22 mouse cellular contexts compared by ENCODE assay signal in genomic region chr4:155470263-155470953, GRCm38 (mm10). TPM values are rescaled to one million over a fixed set of nuclear protein-coding genes. Genes with fewer than 3 reads are reported as not detected.
A peak's percentile ranks its signal among the peaks of the same experiment; 100 is the strongest.
DNase-seq lines count a peak whose midpoint lies in the region; ATAC-seq and TF ChIP-seq lines count a peak whose summit lies in the region.
"Had no signal": no experiment of that assay in that cellular context is flagged by ENCODE, and none has a peak within 500 bp of the region (broad histone marks: within the 10 kb centered on the region; RNA-seq: fewer than 3 reads in every experiment).

No protein-coding gene starts in this region.

- no peaks in the 10 kb centered on the region for H3K36me3 ChIP-seq in midbrain, embryonic 11.5 days (ENCODE audit: control insufficient read depth, insufficient read depth, low read length)
- no peaks in the 10 kb centered on the region for H3K36me3 ChIP-seq in midbrain, postnatal 0 days (ENCODE audit: insufficient read depth, low read length)
- H3K36me3 ChIP-seq: forebrain, embryonic 10.5 days; heart, embryonic 10.5 days; heart, embryonic 13.5 days; hindbrain, embryonic 12.5 days; hindbrain, embryonic 15.5 days had no signal

- peak overlapping the region; percentile 98 for H3K27ac ChIP-seq in gastrocnemius, adult 2 months
- no peak overlapping the region for H3K27ac ChIP-seq in midbrain, embryonic 11.5 days (ENCODE audit: low read depth, low read length)
- H3K27ac ChIP-seq in midbrain, postnatal 0 days (ENCODE audit: low read depth, low read length), result no peak overlapping the region
- H3K27ac ChIP-seq: forebrain, embryonic 10.5 days; forebrain, embryonic 13.5 days; heart, adult 2 months; heart, embryonic 10.5 days; heart, embryonic 13.5 days; hindbrain, embryonic 12.5 days; hindbrain, embryonic 15.5 days had no signal

- H3K4me3 ChIP-seq in gastrocnemius, adult 2 months, result peak overlapping the region; percentile 83
- H3K4me3 ChIP-seq in midbrain, embryonic 11.5 days (ENCODE audit: low read depth, low read length), result no peak overlapping the region
- H3K4me3 ChIP-seq in midbrain, postnatal 0 days (ENCODE audit: low read depth, low read length), result no peak overlapping the region
- H3K4me3 ChIP-seq: forebrain, embryonic 10.5 days; forebrain, embryonic 13.5 days; heart, adult 2 months; heart, embryonic 10.5 days; hindbrain, embryonic 12.5 days; hindbrain, embryonic 15.5 days had no signal

- H3K27me3 ChIP-seq in midbrain, embryonic 11.5 days (ENCODE audit: control insufficient read depth, insufficient read depth, low read length), result no peaks in the 10 kb centered on the region
- peaks cover 4% of the 10 kb centered on the region; the same call in 1 of the 2 replicates for H3K27me3 ChIP-seq in midbrain, postnatal 0 days (ENCODE audit: insufficient read depth, low read length)

- H3K4me2 ChIP-seq in midbrain, embryonic 11.5 days, result no peak overlapping the region
- no peak overlapping the region for H3K4me2 ChIP-seq in midbrain, postnatal 0 days (ENCODE audit: low read depth, low read length, poor library complexity, severe bottlenecking)
- H3K4me2 ChIP-seq: forebrain, embryonic 13.5 days; heart, embryonic 13.5 days; hindbrain, embryonic 12.5 days; hindbrain, embryonic 15.5 days had no signal

- no peak for ATAC-seq in midbrain, embryonic 11.5 days (ENCODE audit: low FRiP score)
- ATAC-seq in midbrain, postnatal 0 days (ENCODE audit: low FRiP score), result no peak
- ATAC-seq in common myeloid progenitor, adult 5-6 weeks (replicated peaks; ENCODE audit: low read depth, poor library complexity, severe bottlenecking), result 0 out of 2 replicates have a peak, but pooled peaks have one; percentile 9
- ATAC-seq: activated CD4-positive, CD25-positive, alpha-beta regulatory T cell, adult 4 months; forebrain, embryonic 13.5 days; forebrain, embryonic 16.5 days; intestine, postnatal 0 days had no signal

- H3K9me3 ChIP-seq in midbrain, embryonic 11.5 days (ENCODE audit: control insufficient read depth, low read length), result no peaks in the 10 kb centered on the region
- H3K9me3 ChIP-seq in midbrain, postnatal 0 days (ENCODE audit: low read length), result no peaks in the 10 kb centered on the region
- H3K9me3 ChIP-seq: forebrain, embryonic 10.5 days; forebrain, embryonic 13.5 days; heart, embryonic 10.5 days; heart, embryonic 13.5 days; hindbrain, embryonic 12.5 days; hindbrain, embryonic 15.5 days had no signal

- no peak overlapping the region for H3K9ac ChIP-seq in midbrain, embryonic 11.5 days (ENCODE audit: low read length)
- no peak overlapping the region for H3K9ac ChIP-seq in midbrain, postnatal 0 days (replicated peaks; ENCODE audit: low read length, poor library complexity, severe bottlenecking)
- H3K9ac ChIP-seq: forebrain, embryonic 13.5 days; heart, embryonic 13.5 days; hindbrain, embryonic 12.5 days; hindbrain, embryonic 15.5 days had no signal

- no peak for TF ChIP-seq CTCF in gastrocnemius, adult 2 months (IDR thresholded peaks at IDR 0.05)
- TF ChIP-seq CTCF in midbrain, postnatal 0 days (IDR thresholded peaks at IDR 0.05), result no peak

- 84% methylated on average over 16 of the region's 16 CpGs for WGBS in midbrain, embryonic 11.5 days
- WGBS in midbrain, postnatal 0 days, result 85% methylated on average over 16 of the region's 16 CpGs

- no peaks in the 10 kb centered on the region for H3K4me1 ChIP-seq in midbrain, embryonic 11.5 days (ENCODE audit: control insufficient read depth, insufficient read depth, low read length)
- no peaks in the 10 kb centered on the region for H3K4me1 ChIP-seq in midbrain, postnatal 0 days (ENCODE audit: insufficient read depth, low read length)

- intact Hi-C loops in gastrocnemius, adult 2 months (cut with DNase I), result no loop called here
- intact Hi-C loops in gastrocnemius, postnatal 36 days (cut with DNase I), result no loop called here

- no peak for DNase-seq in gastrocnemius, adult 2 months
- no peak for DNase-seq in gastrocnemius, postnatal 36 days
- DNase-seq in midbrain, embryonic 11.5 days (ENCODE audit: low spot score, missing footprints), result peak; percentile 62
- no peak for DNase-seq in midbrain, postnatal 0 days (ENCODE audit: low spot score)
- no peak for DNase-seq in T-cell, adult 2 months (ENCODE audit: low spot score)
- DNase-seq: B cell, adult 2 months; cerebellum, adult 9-10 months had no signal

RNA-seq across cellular contexts. Expression of gene Tmem52, which starts 1.5 kb away (rescaled TPM):
- total RNA-seq in gastrocnemius, adult 2 months (2021), result 100 to 1,000 TPM; 215 to 248 TPM
- 100 to 1,000 TPM; 245 to 257 TPM for total RNA-seq in gastrocnemius, postnatal 36 days (2021)
- polyA plus RNA-seq in midbrain, embryonic 11.5 days (2014; fragmentation: Nextera tagmentation; extraction: Ambion mirVana), result not detected in 2 replicates
- total RNA-seq in midbrain, postnatal 0 days (2014; rRNA removed), result 1.5 and 2.1 TPM in 2 replicates
- 0.33 TPM in 1 of 2 replicates, not detected in the other for polyA plus RNA-seq in midbrain, postnatal 0 days (2015; fragmentation: Nextera tagmentation; extraction: Ambion mirVana)
- total RNA-seq in common myeloid progenitor, adult 5-6 weeks (2017), result not detected in 2 replicates
- total RNA-seq: hematopoietic stem cell, adult 5-6 weeks; MEL had no signal
- polyA plus RNA-seq: activated CD4-positive, CD25-positive, alpha-beta regulatory T cell, adult 4 months; embryonic facial prominence, embryonic 11.5 days; forebrain, embryonic 10.5 days; forebrain, embryonic 16.5 days; heart, embryonic 10.5 days; heart, embryonic 13.5 days; heart, embryonic 16.5 days; hindbrain, embryonic 12.5 days had no signal

RNA-seq across cellular contexts. Expression of gene Gnb1, which starts 20.8 kb away (rescaled TPM):
- total RNA-seq in gastrocnemius, adult 2 months (2021), result 10 to 100 TPM; 48.8 to 75.8 TPM
- 10 to 100 TPM; 55.4 to 63.3 TPM for total RNA-seq in gastrocnemius, postnatal 36 days (2021)
- polyA plus RNA-seq in midbrain, embryonic 11.5 days (2014; fragmentation: Nextera tagmentation; extraction: Ambion mirVana), result 771 and 811 TPM in 2 replicates
- total RNA-seq in midbrain, postnatal 0 days (2014; rRNA removed), result 405 and 431 TPM in 2 replicates
- polyA plus RNA-seq in midbrain, postnatal 0 days (2015; fragmentation: Nextera tagmentation; extraction: Ambion mirVana), result 1,405 and 1,414 TPM in 2 replicates
- total RNA-seq in common myeloid progenitor, adult 5-6 weeks (2017), result 174 and 208 TPM in 2 replicates

Comparison
In these comparisons a context has a peak if more than half of its experiments do, and no peak if none do; other contexts are left out.
1. RNA of gene Tmem52, which starts 1.5 kb away (total RNA-seq): 245 to 257 TPM in gastrocnemius, postnatal 36 days and 215 to 248 TPM in gastrocnemius, adult 2 months; 1.5 to 2.1 TPM in midbrain, postnatal 0 days and not detected in common myeloid progenitor, adult 5-6 weeks; every median in the first group is over 10 times any median in the second.